Mouse (Mus musculus): ENCODE results near the gene Spp2. TPM values are rescaled to one million over a fixed set of nuclear protein-coding genes. Genes with fewer than 3 reads are reported as not detected.
A peak's percentile ranks its signal among the peaks of the same experiment; 100 is the strongest.

Gene Spp2
- polyA plus RNA-seq, 1 experiment from 2014 or later, result 0.38 TPM

DNA sequence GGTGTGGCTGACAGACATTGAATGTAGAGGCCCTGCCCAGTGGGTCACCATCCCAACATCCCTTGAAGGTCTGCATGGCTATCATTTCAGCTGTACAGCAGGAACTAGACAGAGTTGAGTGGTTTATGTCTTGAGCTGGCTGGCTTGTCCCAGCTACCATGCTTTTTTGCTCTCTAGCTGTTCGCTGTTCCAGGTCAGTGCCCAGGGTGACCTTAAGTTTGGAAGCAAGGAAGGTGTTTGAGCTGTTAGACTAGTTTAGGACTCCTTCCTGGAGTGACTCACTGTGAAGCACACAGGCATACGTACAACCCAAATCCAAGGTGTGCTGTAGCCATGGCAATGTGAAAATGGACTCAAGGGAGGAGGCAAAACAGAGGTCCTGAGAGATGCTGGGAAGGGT, 61.6 kb downstream of the Spp2 start:
- no peaks in the 10 kb centered on the region for H3K4me1 ChIP-seq (ENCODE audit: control insufficient read depth, insufficient read depth, low read length)
- ATAC-seq (no peak), DNase-seq (ENCODE audit: low spot score) (no peak)
- no peak overlapping the region for H3K9ac ChIP-seq (ENCODE audit: low read length)
- H3K27me3 ChIP-seq (replicated peaks; ENCODE audit: control insufficient read depth, insufficient read depth, low read length), result no peaks in the 10 kb centered on the region
- no peak overlapping the region for H3K27ac ChIP-seq (ENCODE audit: low read depth, low read length)
- 93% methylated on average over 2 of the region's 2 CpGs for WGBS
- H3K4me2 ChIP-seq (ENCODE audit: low read length), result no peak overlapping the region
- no peaks in the 10 kb centered on the region for H3K9me3 ChIP-seq (replicated peaks; ENCODE audit: control insufficient read depth, low read length)
- no peaks in the 10 kb centered on the region for H3K36me3 ChIP-seq (ENCODE audit: control insufficient read depth, insufficient read depth, low read length)
- H3K4me3 ChIP-seq (ENCODE audit: low read depth, low read length), result no peak overlapping the region

DNA sequence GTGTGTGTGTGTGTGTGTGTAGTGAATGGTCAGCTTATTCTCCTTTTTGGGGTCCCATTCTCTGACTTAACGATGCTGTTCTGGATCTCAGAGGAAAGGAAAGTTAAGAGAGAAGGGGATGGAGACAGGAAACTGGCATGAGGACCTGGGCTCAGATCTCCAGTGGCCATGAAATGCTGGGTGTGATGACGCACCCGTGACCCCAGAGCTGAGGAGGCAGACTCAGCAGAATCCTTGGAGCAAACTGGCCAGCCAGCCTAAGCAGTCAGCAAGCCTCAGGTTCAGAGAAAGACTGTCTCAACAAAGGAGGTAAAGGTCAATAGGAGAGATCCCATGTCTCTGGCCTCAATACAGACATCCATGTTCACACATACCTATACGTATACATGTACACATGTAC, 63.0 kb downstream of the Spp2 start:
- Histone ChIP-seq H3K27ac (ENCODE audit: low read depth, low read length) (no peak overlapping the region), H3K4me2 (ENCODE audit: low read length) (no peak overlapping the region), H3K4me3 (ENCODE audit: low read depth, low read length) (no peak overlapping the region), H3K9ac (ENCODE audit: low read length) (no peak overlapping the region), H3K4me1 (ENCODE audit: control insufficient read depth, insufficient read depth, low read length) (no peaks in the 10 kb centered on the region), H3K27me3 (replicated peaks; ENCODE audit: control insufficient read depth, insufficient read depth, low read length) (no peaks in the 10 kb centered on the region), H3K9me3 (replicated peaks; ENCODE audit: control insufficient read depth, low read length) (no peaks in the 10 kb centered on the region), H3K36me3 (ENCODE audit: control insufficient read depth, insufficient read depth, low read length) (no peaks in the 10 kb centered on the region)
- DNase-seq (ENCODE audit: low spot score) (no peak), ATAC-seq (no peak)
- WGBS, result 85% methylated on average over 4 of the region's 4 CpGs

- no peaks in the 10 kb centered on the region for H3K4me1 ChIP-seq (ENCODE audit: control insufficient read depth, insufficient read depth, low read length)
- no peak overlapping the region for H3K9ac ChIP-seq (ENCODE audit: low read length)
- no peaks in the 10 kb centered on the region for H3K27me3 ChIP-seq (replicated peaks; ENCODE audit: control insufficient read depth, insufficient read depth, low read length)
- H3K4me3 ChIP-seq (ENCODE audit: low read depth, low read length), result no peak overlapping the region
- no peak for ATAC-seq
- WGBS, result 10% methylated on average over 6 of the region's 6 CpGs
- DNase-seq (ENCODE audit: low spot score), result peak; percentile 26
- no peaks in the 10 kb centered on the region for H3K9me3 ChIP-seq (replicated peaks; ENCODE audit: control insufficient read depth, low read length)
- H3K36me3 ChIP-seq (ENCODE audit: control insufficient read depth, insufficient read depth, low read length), result no peaks in the 10 kb centered on the region
- no peak overlapping the region for H3K4me2 ChIP-seq (ENCODE audit: low read length)
- H3K27ac ChIP-seq (ENCODE audit: low read depth, low read length), result no peak overlapping the region
Observed at GRCm38 (mm10) chr1:88472258-88472657, 65.5 kb downstream of the Spp2 start.

GRCm38 (mm10) chr1:88473899-88474298, 67.1 kb downstream of the Spp2 start:
- WGBS, result 71% methylated on average over 2 of the region's 2 CpGs
- Histone ChIP-seq H3K36me3 (ENCODE audit: control insufficient read depth, insufficient read depth, low read length) (no peaks in the 10 kb centered on the region), H3K4me1 (ENCODE audit: control insufficient read depth, insufficient read depth, low read length) (peaks cover 9% of the 10 kb centered on the region), H3K9me3 (replicated peaks; ENCODE audit: control insufficient read depth, low read length) (no peaks in the 10 kb centered on the region), H3K9ac (ENCODE audit: low read length) (no peak overlapping the region), H3K4me2 (ENCODE audit: low read length) (no peak overlapping the region), H3K4me3 (ENCODE audit: low read depth, low read length) (no peak overlapping the region), H3K27me3 (replicated peaks; ENCODE audit: control insufficient read depth, insufficient read depth, low read length) (no peaks in the 10 kb centered on the region), H3K27ac (ENCODE audit: low read depth, low read length) (no peak overlapping the region)
- ATAC-seq, result no peak
- DNase-seq (ENCODE audit: low spot score), result no peak

GRCm38 (mm10) chr1:88474598-88474997, 67.8 kb downstream of the Spp2 start:
- no peak overlapping the region for H3K4me2 ChIP-seq (ENCODE audit: low read length)
- H3K27me3 ChIP-seq (replicated peaks; ENCODE audit: control insufficient read depth, insufficient read depth, low read length), result no peaks in the 10 kb centered on the region
- ATAC-seq (no peak), DNase-seq (ENCODE audit: low spot score) (no peak)
- H3K9me3 ChIP-seq (replicated peaks; ENCODE audit: control insufficient read depth, low read length), result no peaks in the 10 kb centered on the region
- H3K4me3 ChIP-seq (ENCODE audit: low read depth, low read length), result no peak overlapping the region
- WGBS, result 80% methylated on average over 7 of the region's 7 CpGs
- no peaks in the 10 kb centered on the region for H3K36me3 ChIP-seq (ENCODE audit: control insufficient read depth, insufficient read depth, low read length)
- no peak overlapping the region for H3K27ac ChIP-seq (ENCODE audit: low read depth, low read length)
- no peak overlapping the region for H3K9ac ChIP-seq (ENCODE audit: low read length)
- H3K4me1 ChIP-seq (ENCODE audit: control insufficient read depth, insufficient read depth, low read length), result peaks cover 9% of the 10 kb centered on the region

DNA sequence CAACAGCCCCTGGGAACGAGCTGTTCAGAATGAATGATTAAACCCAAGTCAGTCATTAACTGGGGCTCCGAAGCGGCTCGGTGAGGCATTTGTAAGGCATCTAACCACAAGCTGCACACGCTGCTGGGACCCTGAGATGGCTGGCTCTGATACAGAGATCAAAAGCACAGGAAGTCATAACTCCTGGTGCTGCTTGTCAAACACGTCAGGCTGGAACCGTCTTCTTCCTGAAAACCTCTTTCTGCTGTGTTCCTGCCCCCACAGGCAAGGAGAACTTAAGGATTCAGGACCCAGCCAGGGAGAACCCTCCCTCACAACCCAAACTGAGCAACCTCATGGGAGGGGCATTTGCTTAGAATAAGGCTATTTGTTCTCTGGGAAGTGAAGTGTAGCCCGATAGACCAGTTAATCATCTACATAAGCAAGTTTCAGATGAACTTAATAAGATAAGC, 68.8 kb downstream of the Spp2 start:
- 66% methylated on average over 8 of the region's 8 CpGs for WGBS
- H3K36me3 ChIP-seq (ENCODE audit: control insufficient read depth, insufficient read depth, low read length), result no peaks in the 10 kb centered on the region
- no peak overlapping the region for H3K27ac ChIP-seq (ENCODE audit: low read depth, low read length)
- ATAC-seq, result no peak
- no peaks in the 10 kb centered on the region for H3K9me3 ChIP-seq (replicated peaks; ENCODE audit: control insufficient read depth, low read length)
- H3K27me3 ChIP-seq (replicated peaks; ENCODE audit: control insufficient read depth, insufficient read depth, low read length), result no peaks in the 10 kb centered on the region
- no peak for DNase-seq (ENCODE audit: low spot score)
- H3K4me2 ChIP-seq (ENCODE audit: low read length), result no peak overlapping the region
- H3K9ac ChIP-seq (ENCODE audit: low read length), result no peak overlapping the region
- H3K4me1 ChIP-seq (ENCODE audit: control insufficient read depth, insufficient read depth, low read length), result peaks cover 9% of the 10 kb centered on the region
- no peak overlapping the region for H3K4me3 ChIP-seq (ENCODE audit: low read depth, low read length)

Other genes starting within 250 kb of the Spp2 start
- gene Ugt1a5, start 240.9 kb upstream of the Spp2 start, polyA plus RNA-seq (2014; fragmentation: Nextera tagmentation; extraction: Ambion mirVana), result not detected in 2 replicates
- not detected in 2 replicates for gene Ugt1a2, start 206.4 kb upstream of the Spp2 start, polyA plus RNA-seq (2014; fragmentation: Nextera tagmentation; extraction: Ambion mirVana)
- 11.8 and 14.4 TPM in 2 replicates for gene Dnajb3, start 201.2 kb upstream of the Spp2 start, polyA plus RNA-seq (2014; fragmentation: Nextera tagmentation; extraction: Ambion mirVana)
- not detected in 2 replicates for gene Ugt1a1, start 195.0 kb upstream of the Spp2 start, polyA plus RNA-seq (2014; fragmentation: Nextera tagmentation; extraction: Ambion mirVana)
- gene Mroh2a, start 180.0 kb upstream of the Spp2 start, polyA plus RNA-seq (2014; fragmentation: Nextera tagmentation; extraction: Ambion mirVana), result 1.3 and 1.7 TPM in 2 replicates
- gene Hjurp, start 129.3 kb upstream of the Spp2 start, polyA plus RNA-seq (2014; fragmentation: Nextera tagmentation; extraction: Ambion mirVana), result 64.5 and 76.3 TPM in 2 replicates
- gene Trpm8, start 129.3 kb upstream of the Spp2 start, polyA plus RNA-seq (2014; fragmentation: Nextera tagmentation; extraction: Ambion mirVana), result not detected in 2 replicates
- not detected in 2 replicates for gene Glrp1, start 103.1 kb downstream of the Spp2 start, polyA plus RNA-seq (2014; fragmentation: Nextera tagmentation; extraction: Ambion mirVana)

All from forebrain, embryonic 14.5 days (tissue).